Mouse (Mus musculus) thymus, adult 2 months (tissue): Measurements from ENCODE around the gene Rrad.

Source experiments
- CTCF ChIP-seq: fragments of 200-500 bp; IDR thresholded peaks from 2 replicates; pipeline ENCODE4 v1.5.1; 2012; ENCODE audit warnings: mild to moderate bottlenecking, control low read depth, low read length, moderate library complexity, borderline replicate concordance; ENCODE audit not compliant: control insufficient read depth, poor library complexity, insufficient read depth; ENCODE audit errors: extremely low read depth
- POLR2A ChIP-seq: fragments of 200-500 bp; IDR thresholded peaks from 2 replicates; pipeline ENCODE4 v1.6.1; 2012; ENCODE audit warnings: mild to moderate bottlenecking, low read length, control low read depth, moderate library complexity; ENCODE audit not compliant: control insufficient read depth, poor library complexity, insufficient read depth; ENCODE audit errors: extremely low read depth

GRCm38 (mm10) chr8:104601386-104601785 is 29.7 kb downstream of the Rrad start:
- TF ChIP-seq POLR2A = no peak
- TF ChIP-seq CTCF = no peak
